In genomic region chr5:32458408-32459143, GRCm38 (mm10) we compare ENCODE assay signal across 8 mouse cellular contexts. TPM values are rescaled to one million over a fixed set of nuclear protein-coding genes. Genes with fewer than 3 reads are reported as not detected.
DNase-seq lines count a peak whose midpoint lies in the region; ATAC-seq lines count a peak whose summit lies in the region.

Ppp1cb (plus strand) TSS chr5:32458843.

- H3K9ac ChIP-seq in hindbrain, embryonic 16.5 days (ENCODE audit: low read depth, low read length), result peak within 1 kb of the TSS; percentile 84

- no peaks in the 10 kb centered on the region for H3K36me3 ChIP-seq in hindbrain, embryonic 16.5 days (ENCODE audit: control insufficient read depth, insufficient read depth, low read length)
- no peaks in the 10 kb centered on the region for H3K36me3 ChIP-seq in macrophage (ENCODE audit: inconsistent target)

- peaks cover 16% of the 10 kb centered on the region for H3K4me1 ChIP-seq in hindbrain, embryonic 16.5 days (ENCODE audit: control insufficient read depth, insufficient read depth, low read depth, low read length)

- 3% methylated on average over 20 of the region's 54 CpGs for WGBS in hindbrain, embryonic 16.5 days
- WGBS in macrophage (ENCODE audit: missing documents), result 3% methylated on average over 47 of the region's 54 CpGs

- peaks cover 42% of the 10 kb centered on the region for H3K79me2 ChIP-seq in macrophage (ENCODE audit: inconsistent target)

- peak within 1 kb of the TSS; percentile 68 for H3K4me3 ChIP-seq in hindbrain, embryonic 16.5 days (ENCODE audit: low read length)
- peak within 1 kb of the TSS; percentile 94 for H3K4me3 ChIP-seq in macrophage (ENCODE audit: inconsistent target)

- peak within 1 kb of the TSS; percentile 77 for H3K4me2 ChIP-seq in hindbrain, embryonic 16.5 days (ENCODE audit: low read length)

- peak; percentile 98 for ATAC-seq in hindbrain, embryonic 16.5 days

- DNase-seq in WW6 (ENCODE audit: low read depth, low spot score), result peak; percentile 98
- DNase-seq in cerebellum, postnatal 4 days (ENCODE audit: low spot score in 2 of 2), result peak; percentile 92 to 95
- DNase-seq in gastrocnemius, adult 18-20 months (ENCODE audit: low spot score), result peak; percentile 98
- peak; percentile 93 to 97 for DNase-seq in left cerebral cortex, adult 18-20 months (ENCODE audit: low spot score in 2 of 2)
- DNase-seq in right cerebral cortex, adult 18-20 months, result peak; percentile 98
- peak; percentile 90 for DNase-seq in urinary bladder, postnatal 10 days (ENCODE audit: low spot score)

- 0 out of 2 replicates have a peak, but pooled peaks cover 2% of the 10 kb centered on the region for H3K9me3 ChIP-seq in hindbrain, embryonic 16.5 days (ENCODE audit: control insufficient read depth, low read length)

- peak within 1 kb of the TSS; percentile 100 for H3K27ac ChIP-seq in hindbrain, embryonic 16.5 days (ENCODE audit: low read depth, low read length)
- peak within 1 kb of the TSS; percentile 74 for H3K27ac ChIP-seq in macrophage

- H3K27me3 ChIP-seq in hindbrain, embryonic 16.5 days (replicated peaks; ENCODE audit: control insufficient read depth, insufficient read depth, low read length), result no peaks in the 10 kb centered on the region

RNA-seq across cellular contexts. Expression of gene Ppp1cb, which starts in this region (rescaled TPM):
- 100 to 1,000 TPM; 475 to 504 TPM for total RNA-seq in gastrocnemius, adult 18-20 months (2021)
- polyA plus RNA-seq in hindbrain, embryonic 16.5 days (2015; fragmentation: Nextera tagmentation; extraction: Ambion mirVana), result 178 and 187 TPM in 2 replicates
- 100 to 1,000 TPM; 430 TPM for total RNA-seq in left cerebral cortex, adult 18-20 months (2021)
- 10 to 100 TPM; 31.5 to 81.5 (median 51.5) TPM for total RNA-seq in macrophage (2018; cell fraction: chromatin; rRNA removed)
- total RNA-seq in macrophage (2018; cell fraction: cytosol; rRNA removed), result 100 to 1,000 TPM in 3 of 26 experiments, 10 to 100 TPM in 23; 66.3 to 119 (median 88.1) TPM
- 100 to 1,000 TPM in 3 of 26 experiments, 10 to 100 TPM in 23; 50.5 to 112 (median 65.7) TPM for total RNA-seq in macrophage (2018; cell fraction: nucleus; rRNA removed)
- polyA plus RNA-seq in macrophage (2018), result 53.6 to 125 TPM (median 70.2 TPM) in 3 replicates

Comparison
In these comparisons a context has a peak if more than half of its experiments do, and no peak if none do; other contexts are left out.
1. Peak in every context shown above with its lines: DNase-seq, ATAC-seq, H3K4me3 ChIP-seq and H3K27ac ChIP-seq.